ENCODE assay signal across 8 mouse cellular contexts in genomic region chr12:71747831-71748368, GRCm38 (mm10).
DNase-seq lines count a peak whose midpoint lies in the region; ATAC-seq and TF ChIP-seq lines count a peak whose summit lies in the region.

No protein-coding gene starts in this region.

- intact Hi-C loops in heart, postnatal 25 days (cut with DNase I): no loop called here

- peak; percentile 13 to 20 for DNase-seq in urinary bladder, postnatal 36 days (ENCODE audit: low spot score in 2 of 2)
- DNase-seq in urinary bladder, postnatal 10 days (ENCODE audit: low spot score): no peak
- DNase-seq in forebrain, postnatal 0 days: peak; percentile 91
- DNase-seq in heart, postnatal 25 days (ENCODE audit: low spot score): peak; percentile 30
- DNase-seq in layer of hippocampus, postnatal 14 days (ENCODE audit: low spot score in 2 of 2): peak; percentile 41 to 89
- DNase-seq in right cerebral cortex, postnatal 25 days: peak; percentile 40
- no peak for DNase-seq in spleen, postnatal 4 days (ENCODE audit: low spot score in 2 of 2)
- DNase-seq in T-cell, adult 2 months (ENCODE audit: low spot score): no peak

- peak overlapping the region; percentile 32 for H3K4me2 ChIP-seq in forebrain, postnatal 0 days (ENCODE audit: low read depth)

- no peak for TF ChIP-seq CTCF in forebrain, postnatal 0 days (IDR thresholded peaks at IDR 0.05; ENCODE audit: low read depth)

- H3K27me3 ChIP-seq in forebrain, postnatal 0 days (ENCODE audit: insufficient read depth, low read length): no peaks in the 10 kb centered on the region

- peaks cover 22% of the 10 kb centered on the region for H3K4me1 ChIP-seq in forebrain, postnatal 0 days (ENCODE audit: insufficient read depth)

- H3K9ac ChIP-seq in forebrain, postnatal 0 days: no peak overlapping the region

- H3K36me3 ChIP-seq in forebrain, postnatal 0 days (ENCODE audit: insufficient read depth): no peaks in the 10 kb centered on the region

- ATAC-seq in forebrain, postnatal 0 days: peak; percentile 78

- 48% methylated on average over 14 of the region's 14 CpGs for WGBS in forebrain, postnatal 0 days

- no peak overlapping the region for H3K4me3 ChIP-seq in forebrain, postnatal 0 days (ENCODE audit: low read depth, low read length)

- H3K27ac ChIP-seq in forebrain, postnatal 0 days (ENCODE audit: low read depth, low read length): peak overlapping the region; percentile 91

- no peaks in the 10 kb centered on the region for H3K9me3 ChIP-seq in forebrain, postnatal 0 days (ENCODE audit: low read length)

Comparison
In these comparisons a context has a peak if more than half of its experiments do, and no peak if none do; other contexts are left out.
1. DNase-seq: peak in urinary bladder, postnatal 36 days (2 of 2), forebrain, postnatal 0 days (single experiment), heart, postnatal 25 days (single experiment), layer of hippocampus, postnatal 14 days (2 of 2) and right cerebral cortex, postnatal 25 days (single experiment); none in urinary bladder, postnatal 10 days (single experiment), spleen, postnatal 4 days (0 of 2) and T-cell, adult 2 months (single experiment).